Mouse (Mus musculus) spleen, postnatal 4 days (tissue): Measurements from ENCODE around the gene Serac1.

Experiments used
- DNase-seq, 2 experiments: peaks; one replicate each; pipeline ENCODE4 v3.0.0; 2022; ENCODE audit warnings: low spot score in 2 of 2

Gene Serac1

DNA sequence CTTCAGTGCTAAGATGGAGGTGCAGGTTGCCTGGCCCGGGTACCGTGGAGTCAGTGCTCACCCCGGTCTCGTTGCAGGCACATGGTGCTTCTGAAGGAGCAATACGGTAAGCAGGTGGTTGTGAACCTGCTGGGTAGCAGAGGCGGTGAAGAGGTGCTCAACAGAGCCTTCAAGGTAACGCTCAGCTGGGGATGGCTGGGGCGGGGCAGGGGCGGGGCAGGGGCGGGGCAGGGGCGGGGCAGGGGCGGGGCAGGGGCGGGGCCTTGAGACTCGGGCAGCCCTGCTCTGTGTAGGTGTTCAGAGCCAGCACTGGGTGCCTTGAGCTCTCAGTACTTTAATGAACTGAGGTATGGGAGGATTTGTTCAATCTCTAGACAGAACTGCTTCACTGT is 74.3 kb downstream of the Serac1 start:
- no peak for DNase-seq

- no peak for DNase-seq
Observed at GRCm38 (mm10) chr17:6003661-6004060, 75.9 kb downstream of the Serac1 start.

- no peak for DNase-seq
Observed at GRCm38 (mm10) chr17:6002563-6002962, 77.0 kb downstream of the Serac1 start.

GRCm38 (mm10) chr17:6001836-6002235 is 77.7 kb downstream of the Serac1 start:
- DNase-seq, result no peak

DNA sequence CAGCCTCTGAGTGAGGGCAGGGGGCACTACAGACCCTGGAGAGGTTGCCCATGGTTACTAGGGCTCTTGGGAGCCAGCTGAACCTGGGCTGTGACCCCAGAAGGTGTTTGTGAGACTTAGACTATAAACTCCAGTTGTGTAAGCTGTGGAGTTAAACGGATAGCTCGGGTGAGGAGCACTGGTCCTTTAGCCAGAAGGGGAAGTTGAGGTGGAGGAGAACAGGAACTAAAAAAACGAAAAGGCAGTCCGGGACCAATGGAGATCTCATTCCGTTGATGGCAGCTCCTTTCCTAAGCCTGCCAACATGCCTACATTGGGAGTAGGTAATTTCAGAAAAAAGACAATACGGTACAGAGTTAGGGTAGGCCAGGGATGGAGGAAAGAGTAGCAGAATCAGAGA is 78.2 kb downstream of the Serac1 start:
- DNase-seq, result no peak

DNA sequence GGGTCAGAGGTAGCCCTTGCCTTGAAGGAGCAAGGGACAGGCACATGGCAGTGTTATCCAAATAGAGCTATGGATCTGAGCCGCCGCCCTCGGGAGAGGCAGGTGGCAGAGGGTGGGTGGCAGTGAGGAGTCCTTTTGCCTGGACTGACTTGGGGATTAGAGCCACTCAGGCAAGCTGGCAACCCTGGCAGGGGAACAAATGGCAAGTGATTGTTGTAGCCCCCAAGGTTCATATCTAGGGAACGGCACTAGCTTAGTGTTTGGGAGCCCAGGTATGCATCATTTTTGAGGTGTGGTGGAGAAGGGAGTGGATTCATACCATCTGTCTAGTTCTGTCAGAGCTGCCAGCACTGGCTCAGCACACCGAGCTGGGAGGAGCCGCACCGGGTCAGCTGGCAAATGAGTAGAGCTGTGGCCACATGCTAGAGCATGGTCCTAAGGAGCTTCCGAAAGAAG is 78.6 kb downstream of the Serac1 start:
- DNase-seq, result no peak

- DNase-seq, result no peak
Observed at GRCm38 (mm10) chr17:5999039-5999543, 80.5 kb downstream of the Serac1 start.

GRCm38 (mm10) chr17:5998235-5998500 is 81.4 kb downstream of the Serac1 start:
- no peak for DNase-seq

DNA sequence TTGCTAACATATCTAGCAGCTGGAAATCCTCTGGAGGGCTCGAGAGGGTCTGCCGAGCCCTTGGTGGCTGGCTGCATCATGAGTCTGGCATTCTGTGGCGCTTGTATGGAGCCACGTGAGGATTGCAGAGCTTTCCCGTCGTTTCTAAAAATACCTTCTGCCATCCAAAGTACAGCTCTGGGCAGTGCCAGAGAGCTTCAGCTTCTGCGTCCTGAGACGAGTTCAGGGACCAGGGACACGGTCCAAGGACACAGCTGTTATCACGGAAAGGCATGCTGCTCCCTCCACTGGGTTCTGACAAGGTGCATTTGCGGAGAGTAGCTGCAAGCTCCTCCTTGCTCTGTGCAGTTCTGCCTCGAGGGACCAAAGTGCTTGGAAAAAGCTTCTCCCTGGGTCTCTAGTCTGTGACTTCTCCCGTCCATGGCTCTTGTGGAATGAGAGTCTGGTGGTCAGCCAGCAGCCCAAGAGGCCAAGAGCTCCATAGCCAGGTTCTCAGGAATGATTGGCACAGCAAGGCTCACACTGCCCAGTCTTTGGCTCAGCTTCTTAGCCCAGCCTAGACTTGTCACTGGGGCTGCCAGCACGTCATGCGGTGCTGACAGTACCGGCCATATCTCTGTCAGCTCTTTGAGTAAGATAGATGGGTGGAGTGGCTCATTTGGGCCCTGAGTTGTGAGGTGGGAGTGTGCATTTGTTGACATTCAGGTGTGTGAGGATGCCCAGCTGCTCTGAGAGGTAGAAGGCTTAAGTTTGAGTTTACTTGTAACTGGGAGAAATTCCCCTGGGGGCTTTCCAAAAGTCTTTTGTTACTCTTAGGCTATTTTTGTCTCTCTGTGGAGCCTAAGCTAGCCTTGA is 81.9 kb downstream of the Serac1 start:
- DNase-seq, result no peak

DNA sequence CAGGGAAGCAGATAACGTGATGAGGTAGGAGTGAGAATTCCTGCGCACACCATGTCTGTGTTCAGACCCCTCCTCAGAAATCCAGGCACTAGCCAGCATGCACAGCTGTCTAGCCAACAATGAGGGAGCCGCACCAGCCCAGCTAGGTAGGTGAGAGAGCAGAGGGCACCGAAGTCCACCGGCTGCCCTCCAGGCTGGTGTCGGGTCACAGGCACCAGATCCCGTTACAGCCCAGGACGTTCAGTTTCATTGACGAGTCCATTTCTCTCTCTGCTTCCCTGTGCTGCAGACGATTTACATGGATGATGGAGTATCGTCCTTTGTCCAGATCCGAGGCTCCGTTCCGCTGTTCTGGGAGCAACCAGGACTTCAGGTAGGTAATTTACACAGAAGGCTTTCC is 83.0 kb downstream of the Serac1 start:
- no peak for DNase-seq

- no peak for DNase-seq
Observed at GRCm38 (mm10) chr17:5994606-5995005, 84.9 kb downstream of the Serac1 start.

DNA sequence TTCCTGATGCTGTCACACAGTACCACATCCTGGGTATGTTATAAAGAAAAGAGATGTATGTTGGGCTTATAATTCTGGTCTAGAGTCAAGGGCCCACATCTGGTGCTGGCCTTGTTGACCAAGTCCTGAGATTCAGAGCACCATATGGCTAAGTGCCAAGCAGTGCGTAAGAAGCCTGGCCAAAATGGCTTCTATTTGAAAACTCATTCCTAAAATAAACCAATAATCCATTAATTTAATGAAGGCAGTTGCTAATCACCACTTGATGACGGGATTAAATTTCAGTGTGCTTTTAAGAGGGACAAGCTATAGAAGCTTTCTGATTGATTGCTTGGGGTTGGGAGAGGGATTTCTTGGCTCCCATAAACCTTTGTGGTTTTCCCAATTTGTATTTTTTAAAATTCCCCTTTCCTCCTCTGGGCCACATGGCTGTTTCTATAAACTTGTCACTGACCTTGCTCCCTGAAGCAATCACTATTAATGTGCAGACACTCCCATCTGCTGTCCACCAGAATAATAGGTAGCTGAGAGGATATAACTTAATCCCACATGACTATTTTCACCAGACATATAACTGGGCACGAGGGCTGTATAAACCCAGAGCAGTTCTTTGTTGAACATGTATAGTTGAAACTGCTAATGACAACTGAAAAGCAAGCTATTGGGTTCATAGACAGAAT is 85.8 kb downstream of the Serac1 start:
- DNase-seq, result no peak

DNA sequence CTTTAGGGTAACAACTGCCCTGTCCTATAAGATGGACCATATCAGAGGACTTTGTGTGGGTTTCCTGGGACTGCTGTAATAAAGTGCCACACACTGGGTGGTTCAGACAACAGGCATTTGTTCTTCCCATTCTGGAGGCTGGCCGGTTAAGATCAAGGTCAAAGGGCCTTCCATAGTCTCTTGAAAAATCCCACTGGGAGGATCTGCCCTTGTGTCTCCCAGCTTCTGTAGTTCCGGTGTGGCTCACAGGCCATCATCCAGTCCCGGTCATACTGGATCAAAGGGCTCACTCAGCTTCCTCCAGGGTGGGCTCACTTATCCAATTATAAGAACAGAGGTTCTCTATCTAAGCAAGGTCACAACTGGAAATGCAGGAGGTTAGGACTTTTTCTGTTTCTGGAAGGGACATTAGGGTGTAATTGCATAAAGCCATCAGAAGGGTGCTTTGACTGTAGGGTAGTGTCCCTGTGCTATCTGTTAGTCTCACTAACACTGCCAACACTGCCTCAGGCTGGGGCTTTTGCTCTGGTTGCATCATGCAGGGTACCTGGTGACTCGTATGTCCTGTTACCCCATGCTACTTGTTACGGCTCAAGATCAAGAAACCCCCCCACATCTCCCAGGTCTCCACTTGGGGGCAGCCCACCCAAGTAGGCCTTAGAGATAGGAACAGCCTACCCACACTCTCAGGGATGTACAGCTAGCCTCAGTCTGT is 86.5 kb downstream of the Serac1 start:
- no peak for DNase-seq
